Mouse (Mus musculus): ENCODE results near the gene Usmg5. TPM values are rescaled to one million over a fixed set of nuclear protein-coding genes. Genes with fewer than 3 reads are reported as not detected.

Usmg5 gene
- polyA plus RNA-seq, 1 experiment: 1,012 TPM

- Histone ChIP-seq H3K36me3 (ENCODE audit: control insufficient read depth, insufficient read depth) (peaks cover 69% of the 10 kb centered on the region), H3ac (ENCODE audit: control insufficient read depth, insufficient read length) (no peak overlapping the region), H3K4me3 (no peak overlapping the region), H3K79me2 (ENCODE audit: control insufficient read depth, insufficient read depth) (no peaks in the 10 kb centered on the region), H3K4me2 (ENCODE audit: low read depth) (no peak overlapping the region), H3K27me3 (ENCODE audit: control insufficient read depth, insufficient read depth, insufficient read length) (no peaks in the 10 kb centered on the region)
- TF ChIP-seq MAX (IDR thresholded peaks at IDR 0.05; ENCODE audit: low read depth): no peak
- no peak for TF ChIP-seq MYOD1 (IDR thresholded peaks at IDR 0.05; ENCODE audit: control insufficient read depth in 1 of 3, insufficient read length in 2 of 3, low read depth in 2 of 3)
- no peak for TF ChIP-seq CEBPB (IDR thresholded peaks at IDR 0.05; ENCODE audit: insufficient read depth, poor library complexity, severe bottlenecking)
- TF ChIP-seq USF1 (IDR thresholded peaks at IDR 0.05; ENCODE audit: low read depth): no peak
- TF ChIP-seq MYOG (IDR thresholded peaks at IDR 0.05; ENCODE audit: control insufficient read depth in 1 of 3, insufficient read depth in 1 of 3, insufficient read length in 2 of 3, low read depth in 2 of 3): no peak
- no peak for TF ChIP-seq E2F4 (IDR thresholded peaks at IDR 0.05; ENCODE audit: insufficient read depth)
- TF ChIP-seq POLR2A (IDR thresholded peaks at IDR 0.05; ENCODE audit: insufficient read length, low read depth): no peak
- no peak for TF ChIP-seq TCF12 (IDR thresholded peaks at IDR 0.05; ENCODE audit: insufficient read depth, poor library complexity, severe bottlenecking)
- no peak for TF ChIP-seq SRF (IDR thresholded peaks at IDR 0.05; ENCODE audit: control insufficient read depth, insufficient read length, low read depth)
- no peak for TF ChIP-seq TCF3 (IDR thresholded peaks at IDR 0.05; ENCODE audit: insufficient read length, low read depth)
- TF ChIP-seq REST (IDR thresholded peaks at IDR 0.05; ENCODE audit: insufficient read depth, insufficient read length): no peak
- TF ChIP-seq POLR2AphosphoS2 (IDR thresholded peaks at IDR 0.05; ENCODE audit: insufficient read length, low read depth): no peak
Observed at GRCm38 (mm10) chr19:47104641-47105271, 14.3 kb upstream of the Usmg5 start.

DNA sequence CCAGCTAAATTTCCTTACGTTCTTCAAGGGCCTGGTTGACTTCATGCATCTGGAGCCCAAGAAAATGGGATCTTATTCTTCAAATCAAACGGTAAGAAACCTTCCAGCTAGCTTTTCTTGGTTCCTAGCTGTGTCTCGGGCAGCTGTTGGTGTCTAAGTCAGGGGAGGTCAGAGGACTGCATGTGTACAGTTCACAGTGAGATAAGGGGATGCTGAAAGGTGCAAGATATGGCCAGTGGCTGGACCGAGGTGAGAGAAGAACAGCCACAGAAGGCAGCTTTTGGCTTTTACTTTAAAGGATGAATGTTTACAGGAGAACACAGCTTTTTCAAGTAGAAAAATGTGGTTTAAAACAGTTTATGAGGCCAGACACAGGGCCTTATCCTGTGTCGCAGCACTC is 10.6 kb upstream of the Usmg5 start:
- no peak overlapping the region for H3ac ChIP-seq (ENCODE audit: control insufficient read depth, insufficient read length)
- H3K27me3 ChIP-seq (ENCODE audit: control insufficient read depth, insufficient read depth, insufficient read length): no peaks in the 10 kb centered on the region
- TF ChIP-seq TCF12 (IDR thresholded peaks at IDR 0.05; ENCODE audit: insufficient read depth, poor library complexity, severe bottlenecking): no peak
- no peak for TF ChIP-seq SRF (IDR thresholded peaks at IDR 0.05; ENCODE audit: control insufficient read depth, insufficient read length, low read depth)
- no peaks in the 10 kb centered on the region for H3K79me2 ChIP-seq (ENCODE audit: control insufficient read depth, insufficient read depth)
- no peak overlapping the region for H3K4me2 ChIP-seq (ENCODE audit: low read depth)
- H3K36me3 ChIP-seq (ENCODE audit: control insufficient read depth, insufficient read depth): peaks cover 64% of the 10 kb centered on the region
- H3K4me3 ChIP-seq: no peak overlapping the region

DNA sequence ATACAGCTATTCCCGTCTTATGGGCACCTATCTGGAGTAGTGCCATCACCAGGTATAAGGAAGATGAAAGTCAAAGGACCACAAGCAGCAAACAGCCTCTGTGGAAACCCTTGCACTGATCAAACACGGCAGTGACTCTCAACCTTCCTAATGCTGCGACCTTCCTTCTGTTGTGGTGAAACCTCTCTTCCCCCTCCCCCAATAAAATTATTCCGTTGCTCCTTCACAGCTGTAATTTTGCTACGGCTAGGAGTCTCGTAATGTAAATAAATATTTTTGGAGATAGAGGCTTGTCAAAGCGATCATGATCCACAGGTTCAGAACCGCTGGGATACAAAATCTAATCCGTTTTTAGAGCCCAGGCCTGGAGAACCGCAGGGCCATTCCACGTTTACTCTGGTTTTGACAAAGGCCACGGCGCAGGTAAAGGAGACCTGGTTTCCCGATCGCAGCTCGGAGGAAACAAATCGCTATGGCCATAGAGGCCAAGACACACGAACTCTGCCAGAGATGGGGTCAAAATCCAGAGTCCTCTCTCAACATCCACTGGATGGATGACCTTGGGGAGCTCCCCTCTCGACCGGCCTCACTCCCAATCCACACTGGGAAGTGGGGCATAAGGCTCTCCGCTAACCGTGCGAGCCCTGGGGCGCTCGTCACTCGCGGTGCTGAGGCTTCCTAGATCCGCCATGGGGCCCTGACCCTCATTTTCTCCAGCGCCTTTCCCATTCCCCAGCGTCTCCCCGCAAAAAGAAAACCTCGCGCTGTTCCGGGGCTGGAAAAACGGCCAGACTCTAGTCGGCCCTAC is 525 bp downstream of the Usmg5 start:
- H3K4me3 ChIP-seq: peak overlapping the region; percentile 100
- H3K79me2 ChIP-seq (ENCODE audit: control insufficient read depth, insufficient read depth): peaks cover 82% of the 10 kb centered on the region
- H3K36me3 ChIP-seq (ENCODE audit: control insufficient read depth, insufficient read depth): peaks cover 35% of the 10 kb centered on the region
- peak overlapping the region; percentile 75 for H3ac ChIP-seq (ENCODE audit: control insufficient read depth, insufficient read length)
- TF ChIP-seq E2F4 (IDR thresholded peaks at IDR 0.05; ENCODE audit: insufficient read depth) (no peak), TCF12 (IDR thresholded peaks at IDR 0.05; ENCODE audit: insufficient read depth, poor library complexity, severe bottlenecking) (no peak), TCF3 (IDR thresholded peaks at IDR 0.05; ENCODE audit: insufficient read length, low read depth) (no peak), POLR2AphosphoS2 (IDR thresholded peaks at IDR 0.05; ENCODE audit: insufficient read length, low read depth) (no peak), POLR2A (IDR thresholded peaks at IDR 0.05; ENCODE audit: insufficient read length, low read depth) (no peak), MYOG (IDR thresholded peaks at IDR 0.05; ENCODE audit: control insufficient read depth in 1 of 3, insufficient read depth in 1 of 3, insufficient read length in 2 of 3, low read depth in 2 of 3) (no peak), MYOD1 (IDR thresholded peaks at IDR 0.05; ENCODE audit: control insufficient read depth in 1 of 3, insufficient read length in 2 of 3, low read depth in 2 of 3) (no peak), SRF (IDR thresholded peaks at IDR 0.05; ENCODE audit: control insufficient read depth, insufficient read length, low read depth) (no peak), REST (IDR thresholded peaks at IDR 0.05; ENCODE audit: insufficient read depth, insufficient read length) (no peak), CEBPB (IDR thresholded peaks at IDR 0.05; ENCODE audit: insufficient read depth, poor library complexity, severe bottlenecking) (no peak), MAX (IDR thresholded peaks at IDR 0.05; ENCODE audit: low read depth) (no peak), USF1 (IDR thresholded peaks at IDR 0.05; ENCODE audit: low read depth) (no peak)
- H3K27me3 ChIP-seq (ENCODE audit: control insufficient read depth, insufficient read depth, insufficient read length): no peaks in the 10 kb centered on the region
- peak overlapping the region; percentile 100 for H3K4me2 ChIP-seq (ENCODE audit: low read depth)

DNA sequence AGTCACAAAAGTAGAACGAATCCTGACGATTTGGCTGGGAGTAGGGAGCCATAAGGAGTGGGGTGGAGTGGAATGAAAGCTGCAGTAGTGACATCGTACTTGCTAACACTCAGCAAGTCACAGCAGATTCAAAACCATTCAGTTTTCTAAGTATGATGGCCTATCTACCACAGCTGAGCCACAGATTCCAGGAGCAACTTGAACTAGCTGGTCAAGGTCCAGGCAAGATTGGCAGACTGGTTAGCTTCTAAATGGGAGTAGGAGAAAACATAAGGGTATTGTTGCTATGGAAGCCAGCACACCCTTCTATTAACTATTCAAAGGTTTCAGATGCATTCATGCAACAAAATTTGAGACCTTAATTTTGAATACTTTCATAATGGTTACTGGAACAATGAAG is 2.2 kb downstream of the Usmg5 start:
- H3K4me2 ChIP-seq (ENCODE audit: low read depth): peak overlapping the region; percentile 100
- peaks cover 36% of the 10 kb centered on the region for H3K36me3 ChIP-seq (ENCODE audit: control insufficient read depth, insufficient read depth)
- H3ac ChIP-seq (ENCODE audit: control insufficient read depth, insufficient read length): no peak overlapping the region
- TF ChIP-seq E2F4 (IDR thresholded peaks at IDR 0.05; ENCODE audit: insufficient read depth) (no peak), USF1 (IDR thresholded peaks at IDR 0.05; ENCODE audit: low read depth) (no peak), CEBPB (IDR thresholded peaks at IDR 0.05; ENCODE audit: insufficient read depth, poor library complexity, severe bottlenecking) (no peak), TCF12 (IDR thresholded peaks at IDR 0.05; ENCODE audit: insufficient read depth, poor library complexity, severe bottlenecking) (no peak), SRF (IDR thresholded peaks at IDR 0.05; ENCODE audit: control insufficient read depth, insufficient read length, low read depth) (no peak), MAX (IDR thresholded peaks at IDR 0.05; ENCODE audit: low read depth) (no peak), REST (IDR thresholded peaks at IDR 0.05; ENCODE audit: insufficient read depth, insufficient read length) (no peak), MYOG (IDR thresholded peaks at IDR 0.05; ENCODE audit: control insufficient read depth in 1 of 3, insufficient read depth in 1 of 3, insufficient read length in 2 of 3, low read depth in 2 of 3) (no peak), POLR2A (IDR thresholded peaks at IDR 0.05; ENCODE audit: insufficient read length, low read depth) (no peak), TCF3 (IDR thresholded peaks at IDR 0.05; ENCODE audit: insufficient read length, low read depth) (no peak), MYOD1 (IDR thresholded peaks at IDR 0.05; ENCODE audit: control insufficient read depth in 1 of 3, insufficient read length in 2 of 3, low read depth in 2 of 3) (no peak), POLR2AphosphoS2 (IDR thresholded peaks at IDR 0.05; ENCODE audit: insufficient read length, low read depth) (no peak)
- no peak overlapping the region for H3K4me3 ChIP-seq
- no peaks in the 10 kb centered on the region for H3K27me3 ChIP-seq (ENCODE audit: control insufficient read depth, insufficient read depth, insufficient read length)
- H3K79me2 ChIP-seq (ENCODE audit: control insufficient read depth, insufficient read depth): peaks cover 75% of the 10 kb centered on the region

All from myocyte (in vitro differentiated cells).